ENCODE assay signal across 8 mouse cellular contexts in the genomic region with DNA sequence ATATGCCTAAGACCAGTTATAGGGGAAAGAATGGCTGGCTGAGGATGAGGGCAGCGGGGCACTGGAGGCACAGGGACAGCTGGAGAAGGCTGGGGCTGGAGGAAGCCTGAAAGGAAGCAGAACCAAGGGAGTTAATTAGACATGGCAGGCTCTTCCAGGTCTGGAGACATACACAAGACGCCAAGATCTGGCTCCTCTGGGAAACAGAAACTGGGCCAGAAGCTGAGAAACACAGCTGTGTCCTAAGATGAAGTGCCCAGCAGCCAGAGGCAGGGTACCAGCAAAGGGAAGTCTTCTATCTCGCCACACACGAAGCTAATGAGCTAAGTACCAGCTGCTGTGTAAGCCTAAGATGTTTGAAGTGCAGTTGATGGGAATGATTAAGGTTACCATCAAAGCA.
DNase-seq lines count a peak whose midpoint lies in the region.

No protein-coding gene starts in this region.

- peak; percentile 20 for DNase-seq in embryo, embryonic 11 days
- no peak for DNase-seq in embryo, embryonic 9.5 days (ENCODE audit: extremely low spot score)
- peak; percentile 11 for DNase-seq in lung, postnatal 10 days
- no peak for DNase-seq in lung, postnatal 25 days (ENCODE audit: low spot score)
- peak; percentile 26 for DNase-seq in heart, postnatal 4 days
- peak; percentile 16 for DNase-seq in skeletal muscle tissue, adult 2 months (ENCODE audit: low read depth, low spot score)
- no peak for DNase-seq in layer of hippocampus, adult 8-10 months (ENCODE audit: low spot score in 2 of 2)
- no peak for DNase-seq in left cerebral cortex, adult 11 months (ENCODE audit: low spot score)

Comparison
In these comparisons a context has a peak if more than half of its experiments do, and no peak if none do; other contexts are left out.
1. DNase-seq: peak in embryo, embryonic 11 days (single experiment), lung, postnatal 10 days (single experiment), heart, postnatal 4 days (single experiment) and skeletal muscle tissue, adult 2 months (single experiment); none in embryo, embryonic 9.5 days (single experiment), lung, postnatal 25 days (single experiment), layer of hippocampus, adult 8-10 months (0 of 2) and left cerebral cortex, adult 11 months (single experiment).